Mouse (Mus musculus): ENCODE results near the gene Rlbp1.

- TF ChIP-seq CTCF (IDR thresholded peaks at IDR 0.05; ENCODE audit: control insufficient read depth, insufficient read depth, insufficient read length): no peak
- TF ChIP-seq USF1 (IDR thresholded peaks at IDR 0.05; ENCODE audit: low read depth): no peak
- TF ChIP-seq MAX (IDR thresholded peaks at IDR 0.05): no peak
- no peak for TF ChIP-seq FOSL1 (IDR thresholded peaks at IDR 0.05; ENCODE audit: insufficient read depth, low read length, poor library complexity, severe bottlenecking)
- no peak for TF ChIP-seq MYOD1 (IDR thresholded peaks at IDR 0.05; ENCODE audit: control insufficient read depth, insufficient read length, low read depth)
Measured at GRCm38 (mm10) chr7:79363370-79364043, 23.3 kb downstream of the Rlbp1 start.
